Mouse (Mus musculus): Measurements from ENCODE around the gene Pdpn.

- no peak for TF ChIP-seq POLR2A (IDR thresholded peaks at IDR 0.05; ENCODE audit: control insufficient read depth, extremely low read depth, insufficient read depth, low read length, poor library complexity)
- TF ChIP-seq CTCF (IDR thresholded peaks at IDR 0.05; ENCODE audit: borderline replicate concordance, control insufficient read depth, extremely low read depth, insufficient read depth, low read length, poor library complexity), result no peak
Measured at GRCm38 (mm10) chr4:143301875-143302274, 2.5 kb upstream of the Pdpn start.
